Mouse (Mus musculus) lung, postnatal 0 days (tissue): ENCODE measurements around the gene Cmip.
A peak's percentile ranks its signal among the peaks of the same experiment; 100 is the strongest.

ENCODE experiments used
- CTCF ChIP-seq: IDR thresholded peaks from 2 replicates; pipeline ENCODE4 v1.5.1; 2016; ENCODE audit warnings: antibody characterized with exemption, mild to moderate bottlenecking
- EP300 ChIP-seq: IDR thresholded peaks from 2 replicates; pipeline ENCODE4 v1.6.1; 2016; ENCODE audit warnings: antibody characterized with exemption, mild to moderate bottlenecking, control low read depth

GRCm38 (mm10) chr8:117368781-117369180, 111.9 kb downstream of the Cmip start:
- TF ChIP-seq CTCF (no peak), EP300 (peak; percentile 59; the same call in 1 of the 2 replicates)
